Mouse (Mus musculus) stomach, postnatal 0 days (tissue): ENCODE measurements around the gene Adat3. TPM values are rescaled to one million over a fixed set of nuclear protein-coding genes. Genes with fewer than 3 reads are reported as not detected.

Source experiments
- ATAC-seq: fragments of 200-750 bp; cut with Nextera tagmentation; 2 replicates; pipeline ENCODE4 v1.8.0; 2017; ENCODE audit not compliant: low FRiP score, low TSS enrichment
- DNase-seq: peaks from one replicate; pipeline ENCODE4 v3.0.0-alpha.2; 2016; ENCODE audit warnings: low spot score
- H3K27ac ChIP-seq: fragments of 300-500 bp; sonication (generic); replicated peaks from 2 replicates; pipeline ENCODE4 v1.5.1; 2014; ENCODE audit warnings: mild to moderate bottlenecking, control low read depth
- H3K27me3 ChIP-seq: fragments of 300-500 bp; sonication (generic); 2 replicates; pipeline ENCODE4 v1.6.1; 2014; ENCODE audit warnings: low read length; ENCODE audit not compliant: control insufficient read depth, insufficient read depth
- H3K36me3 ChIP-seq: fragments of 300-500 bp; sonication (generic); 2 replicates; pipeline ENCODE4 v1.6.1; 2014; ENCODE audit warnings: low read length, mixed read lengths; ENCODE audit not compliant: control insufficient read depth, insufficient read depth
- H3K4me1 ChIP-seq: fragments of 300-500 bp; sonication (generic); replicated peaks from 2 replicates; pipeline ENCODE4 v1.6.1; 2014; ENCODE audit warnings: antibody characterized with exemption; ENCODE audit not compliant: control insufficient read depth, insufficient read depth
- H3K4me2 ChIP-seq: fragments of 300-500 bp; sonication (generic); replicated peaks from 2 replicates; pipeline ENCODE4 v1.6.1; 2014; ENCODE audit warnings: low read depth, mild to moderate bottlenecking, control low read depth, moderate library complexity
- H3K4me3 ChIP-seq: fragments of 300-500 bp; sonication (generic); 2 replicates; pipeline ENCODE4 v1.5.1; 2014; ENCODE audit warnings: low read depth, low read length, control low read depth
- H3K9ac ChIP-seq: fragments of 300-500 bp; sonication (generic); 2 replicates; pipeline ENCODE4 v1.6.1; 2014; ENCODE audit warnings: mild to moderate bottlenecking, low read length, control low read depth, mixed read lengths
- H3K9me3 ChIP-seq: fragments of 300-500 bp; sonication (generic); 2 replicates; pipeline ENCODE4 v1.6.1; 2016; ENCODE audit warnings: low read length; ENCODE audit not compliant: control insufficient read depth
- CTCF ChIP-seq: IDR thresholded peaks from 2 replicates; pipeline ENCODE4 v1.5.1; 2016; ENCODE audit warnings: antibody characterized with exemption, low read depth, mild to moderate bottlenecking, moderate library complexity
- EP300 ChIP-seq: optimal IDR thresholded peaks from 2 replicates; pipeline ENCODE3; 2016; ENCODE audit warnings: antibody characterized with exemption
- WGBS: fragments of 180-500 bp; shearing (Covaris S2); extraction: QIAGEN DNeasy Blood & Tissue Kit; methylation state at CpG from one replicate; pipeline ENCODE4 v1.1.7; 2014; 5-methylcytosine and 5-hydroxymethylcytosine counted together
- polyA plus RNA-seq: library from polyadenylated mRNA; unstranded; fragments of >200 nt; fragmentation: Nextera tagmentation; extraction: Ambion mirVana; gene quantifications from 2 replicates; pipeline ENCODE4 v1.2.1, GENCODE M21; 2015

Gene Adat3
- polyA plus RNA-seq, 1 experiment from 2014 or later, result 4.1 TPM

DNA sequence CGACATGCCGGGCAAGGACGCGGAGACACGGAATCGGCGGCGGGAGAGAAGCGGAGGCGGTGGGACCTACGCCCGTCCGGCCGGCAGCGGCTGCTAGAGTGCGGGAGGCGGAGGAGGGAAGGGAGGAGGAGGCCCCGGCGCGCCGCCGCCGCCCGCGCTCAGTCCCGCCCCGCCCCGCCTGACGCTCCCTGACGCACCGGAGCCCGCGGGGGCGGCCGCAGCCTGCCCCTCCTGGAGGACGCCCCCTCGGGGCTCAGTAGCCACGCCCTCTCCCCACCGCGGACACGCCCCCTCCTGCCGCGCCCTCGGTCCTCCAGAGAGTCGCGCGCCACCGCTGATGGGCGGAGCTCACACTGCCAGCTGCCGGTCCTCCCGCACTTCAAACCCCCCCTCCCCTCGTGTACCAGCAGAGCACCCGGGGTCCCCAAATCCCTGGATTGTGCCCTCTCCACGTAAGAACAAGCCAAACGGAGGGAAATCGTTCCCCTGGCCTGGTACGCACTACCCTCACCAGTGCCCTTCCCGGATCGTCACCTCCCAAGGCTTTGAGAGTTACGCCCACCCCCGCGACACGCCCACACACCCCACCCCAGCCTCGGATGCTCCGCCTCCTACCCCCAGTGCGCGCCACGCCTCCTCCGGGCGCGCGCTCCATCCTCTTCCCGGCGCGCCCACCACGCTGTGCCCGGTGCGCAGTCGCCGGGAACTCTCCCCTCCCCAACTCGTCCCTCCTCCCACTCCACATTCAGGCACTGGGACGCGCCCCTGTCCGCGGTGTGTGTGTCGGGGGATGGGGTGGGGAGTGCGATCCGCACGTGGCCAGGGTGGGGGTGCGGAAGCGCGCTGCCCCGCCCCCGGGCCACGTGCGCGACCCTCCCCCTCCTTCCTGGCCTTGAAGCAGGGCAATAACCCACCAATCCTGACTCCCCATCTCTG lies 25.2 kb upstream of the Adat3 start, which contains the start of gene Klf16:
Gene Klf16 (minus strand): TSS at position 127 of the 936 bp plus-strand sequence.
- Histone ChIP-seq H3K27ac (peak within 1 kb of the TSS; percentile 88), H3K9me3 (no peaks in the 10 kb centered on the region), H3K36me3 (no peaks in the 10 kb centered on the region), H3K4me1 (peaks cover 7% of the 10 kb centered on the region), H3K4me3 (peak within 1 kb of the TSS; percentile 75), H3K27me3 (no peaks in the 10 kb centered on the region), H3K4me2 (peak within 1 kb of the TSS; percentile 92), H3K9ac (peak within 1 kb of the TSS; percentile 75)
- DNase-seq (peak; percentile 99), ATAC-seq (peak; percentile 89)
- WGBS, result 1% methylated on average over 55 of the region's 97 CpGs
- no peak; the same call in 1 of the 2 replicates for TF ChIP-seq CTCF
- no peak for TF ChIP-seq EP300

DNA sequence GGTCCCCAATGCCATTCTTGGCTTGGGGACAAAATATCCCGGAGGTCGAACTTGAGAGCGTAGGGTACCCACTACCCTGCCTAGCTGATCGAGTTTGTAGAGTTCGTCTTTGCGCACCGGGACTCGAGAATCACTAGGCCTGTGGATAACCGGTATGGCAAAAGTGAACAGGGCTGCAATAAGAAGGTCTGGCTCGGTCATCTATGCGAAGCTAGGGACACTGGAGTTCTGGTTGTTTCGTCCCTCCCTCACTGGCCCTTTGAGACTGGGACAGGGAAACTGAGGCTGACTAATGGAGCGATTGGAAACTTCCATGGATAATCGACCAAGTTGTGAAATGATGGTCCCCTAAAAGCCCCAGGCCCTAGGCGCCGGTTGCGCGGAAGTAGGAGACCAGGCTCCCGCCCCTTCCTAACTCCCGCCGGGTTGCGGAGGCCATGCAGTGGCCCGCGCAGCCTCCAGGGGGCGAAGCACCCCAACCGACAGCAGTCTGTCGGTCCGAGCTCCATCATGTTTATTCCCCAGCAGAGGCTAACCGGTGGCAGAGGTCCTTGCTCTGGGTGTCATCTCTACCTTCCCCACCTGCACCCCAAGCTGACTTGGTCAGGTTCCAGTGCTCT lies 24.4 kb upstream of the Adat3 start:
- H3K27me3 ChIP-seq, result no peaks in the 10 kb centered on the region
- DNase-seq (peak; percentile 90), ATAC-seq (peak; percentile 54)
- under 1% methylated on average over 29 of the region's 29 CpGs for WGBS
- H3K9me3 ChIP-seq, result no peaks in the 10 kb centered on the region
- peak overlapping the region; percentile 88 for H3K27ac ChIP-seq
- H3K4me3 ChIP-seq, result peak overlapping the region; percentile 75
- H3K9ac ChIP-seq, result peak overlapping the region; percentile 52
- H3K36me3 ChIP-seq, result 0 out of 2 replicates have a peak, but pooled peaks cover under 1% of the 10 kb centered on the region
- TF ChIP-seq CTCF (peak; percentile 94), EP300 (no peak)
- peak overlapping the region; percentile 92 for H3K4me2 ChIP-seq
- peaks cover 7% of the 10 kb centered on the region for H3K4me1 ChIP-seq

DNA sequence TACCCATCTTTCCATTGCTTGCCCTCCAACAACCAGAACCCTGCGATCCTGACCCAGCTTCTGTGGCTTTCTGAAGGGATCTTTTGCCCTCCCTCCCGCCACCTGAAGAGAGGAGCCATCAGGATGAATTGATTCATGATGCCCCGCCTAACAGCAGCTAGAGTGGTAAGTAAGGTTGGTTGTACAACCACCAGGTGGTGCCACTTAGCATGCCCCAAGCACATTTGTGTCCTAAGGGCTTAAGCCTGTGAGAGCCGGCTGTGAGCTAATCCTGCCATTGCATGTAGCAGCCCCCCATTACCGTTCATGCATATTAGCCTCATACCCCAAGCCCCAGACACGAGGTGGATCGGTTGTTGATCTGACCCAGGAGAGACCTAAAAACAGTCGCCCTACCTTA lies 23.8 kb upstream of the Adat3 start:
- DNase-seq (peak; percentile 79), ATAC-seq (no peak)
- peak overlapping the region; percentile 92 for H3K4me2 ChIP-seq
- H3K9me3 ChIP-seq, result no peaks in the 10 kb centered on the region
- 6% methylated on average over 8 of the region's 8 CpGs for WGBS
- 0 out of 2 replicates have a peak overlapping the region, but pooled peaks have one; percentile 75 for H3K4me3 ChIP-seq
- H3K4me1 ChIP-seq, result peaks cover 7% of the 10 kb centered on the region
- H3K27me3 ChIP-seq, result no peaks in the 10 kb centered on the region
- 0 out of 2 replicates have a peak, but pooled peaks cover 7% of the 10 kb centered on the region for H3K36me3 ChIP-seq
- TF ChIP-seq EP300 (no peak), CTCF (peak; percentile 81)
- peak overlapping the region; percentile 88; the same call in 1 of the 2 replicates for H3K27ac ChIP-seq
- peak overlapping the region; percentile 52; the same call in 1 of the 2 replicates for H3K9ac ChIP-seq

DNA sequence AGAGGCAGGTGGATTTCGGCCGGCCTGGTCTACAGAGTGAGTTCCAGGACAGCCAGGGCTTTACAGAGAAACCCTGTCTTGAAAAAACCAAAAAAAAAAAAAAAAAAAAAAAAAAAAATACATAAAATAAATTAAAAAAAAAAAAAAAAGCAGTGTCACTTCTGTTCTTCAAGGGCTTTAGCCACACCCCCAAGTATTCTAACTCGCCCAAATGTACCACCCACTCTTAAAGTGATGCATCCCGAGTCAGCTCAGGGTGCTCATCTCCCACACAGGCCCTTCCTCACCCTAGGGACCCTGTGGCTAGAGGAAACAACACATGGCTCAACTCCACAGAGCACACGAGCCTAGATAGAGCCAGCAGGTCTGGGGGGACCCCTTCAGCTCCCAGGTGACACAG lies 19.6 kb upstream of the Adat3 start:
- Histone ChIP-seq H3K9ac (no peak overlapping the region), H3K4me1 (no peaks in the 10 kb centered on the region), H3K27ac (no peak overlapping the region), H3K4me3 (no peak overlapping the region), H3K27me3 (no peaks in the 10 kb centered on the region), H3K36me3 (peaks cover 19% of the 10 kb centered on the region), H3K9me3 (no peaks in the 10 kb centered on the region), H3K4me2 (no peak overlapping the region)
- DNase-seq (no peak), ATAC-seq (no peak)
- TF ChIP-seq EP300, result no peak
- no peak for TF ChIP-seq CTCF
- 87% methylated on average over 5 of the region's 5 CpGs for WGBS

DNA sequence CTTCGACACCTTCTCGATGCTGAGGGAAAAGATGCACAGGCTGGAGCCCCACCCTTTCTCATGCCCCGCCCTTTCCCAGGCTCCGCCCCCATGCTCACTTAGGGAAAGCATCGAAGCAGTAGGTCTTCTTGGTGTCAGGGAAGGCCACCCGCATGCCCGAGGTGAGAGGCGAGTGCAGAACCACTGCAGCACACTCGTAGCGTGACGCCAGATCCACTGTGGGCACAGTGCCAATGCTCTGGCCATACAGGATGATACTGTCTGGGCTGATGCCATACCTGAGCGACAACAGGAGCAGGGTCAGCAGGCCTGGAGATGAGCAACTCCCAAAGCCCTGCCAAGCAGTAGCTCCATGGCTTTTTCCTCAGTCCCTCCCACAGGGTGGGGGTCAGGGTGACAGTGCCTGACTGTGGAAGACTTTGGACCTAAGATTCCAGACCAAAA lies 18.6 kb upstream of the Adat3 start:
- Histone ChIP-seq H3K27ac (peak overlapping the region; percentile 30; the same call in 1 of the 2 replicates), H3K4me2 (no peak overlapping the region), H3K9me3 (no peaks in the 10 kb centered on the region), H3K27me3 (no peaks in the 10 kb centered on the region), H3K9ac (no peak overlapping the region), H3K36me3 (peaks cover 19% of the 10 kb centered on the region), H3K4me3 (no peak overlapping the region), H3K4me1 (peaks cover 2% of the 10 kb centered on the region; the same call in 1 of the 2 replicates)
- ATAC-seq (0 out of 2 replicates have a peak, but pooled peaks have one; percentile 2), DNase-seq (no peak)
- WGBS, result 46% methylated on average over 12 of the region's 12 CpGs
- no peak for TF ChIP-seq EP300
- TF ChIP-seq CTCF, result no peak
